Mouse (Mus musculus): ENCODE measurements around the gene Afm.

GRCm38 (mm10) chr5:90594945-90595344 lies 76.2 kb downstream of the Afm start:
- no peak for TF ChIP-seq POLR2A (IDR thresholded peaks at IDR 0.05; ENCODE audit: insufficient read length, low read depth)
- TF ChIP-seq USF1 (IDR thresholded peaks at IDR 0.05; ENCODE audit: low read depth), result no peak
- no peak for TF ChIP-seq TCF12 (IDR thresholded peaks at IDR 0.05; ENCODE audit: insufficient read depth, poor library complexity, severe bottlenecking)
- TF ChIP-seq POLR2AphosphoS2 (IDR thresholded peaks at IDR 0.05; ENCODE audit: insufficient read length, low read depth), result no peak
- TF ChIP-seq E2F4 (IDR thresholded peaks at IDR 0.05; ENCODE audit: insufficient read depth), result no peak
- TF ChIP-seq MYOG (IDR thresholded peaks at IDR 0.05; ENCODE audit: control insufficient read depth in 1 of 3, insufficient read depth in 1 of 3, insufficient read length in 2 of 3, low read depth in 2 of 3), result no peak
- no peak for TF ChIP-seq MYOD1 (IDR thresholded peaks at IDR 0.05; ENCODE audit: control insufficient read depth in 1 of 3, insufficient read length in 2 of 3, low read depth in 2 of 3)
